Mouse (Mus musculus) retina, postnatal 1 day (tissue): ENCODE measurements around the gene Pde6g.
"Not testable (repeated sequence)": the region's sequence is repeated elsewhere in the genome, so short reads cannot be mapped to it uniquely, and the experiment has no call there.

Experiments
- DNase-seq: peaks from one replicate; pipeline ENCODE4 v3.0.0-alpha.2; 2012

Gene Pde6g

GRCm38 (mm10) chr11:120422651-120423568, 30.4 kb downstream of the Pde6g start:
- DNase-seq = no peak

GRCm38 (mm10) chr11:120418592-120418991, 34.7 kb downstream of the Pde6g start:
- DNase-seq = no peak

DNA sequence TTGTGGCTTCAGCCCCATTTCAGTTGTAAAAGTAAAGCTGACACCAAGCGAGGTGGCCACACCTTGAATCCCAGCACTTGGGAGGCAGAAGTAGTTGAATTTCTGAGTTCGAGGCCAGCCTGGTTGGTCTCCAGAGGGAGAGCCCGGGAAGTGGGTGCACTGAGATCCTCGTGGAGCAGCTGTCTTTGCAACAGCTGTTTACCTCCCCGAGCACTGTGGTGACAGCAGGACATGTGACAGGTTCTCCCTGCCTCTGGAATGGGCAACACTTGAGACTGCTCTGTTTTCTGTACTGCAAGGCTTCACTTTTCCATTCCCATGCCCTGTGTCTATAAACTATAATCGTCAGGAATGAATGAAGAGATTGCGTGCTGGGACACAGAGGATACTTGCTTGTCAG, 35.4 kb downstream of the Pde6g start:
- no peak for DNase-seq

GRCm38 (mm10) chr11:120413621-120414020, 39.7 kb downstream of the Pde6g start:
- not testable (repeated sequence) for DNase-seq

GRCm38 (mm10) chr11:120406445-120406844, 46.9 kb downstream of the Pde6g start:
- no peak for DNase-seq

DNA sequence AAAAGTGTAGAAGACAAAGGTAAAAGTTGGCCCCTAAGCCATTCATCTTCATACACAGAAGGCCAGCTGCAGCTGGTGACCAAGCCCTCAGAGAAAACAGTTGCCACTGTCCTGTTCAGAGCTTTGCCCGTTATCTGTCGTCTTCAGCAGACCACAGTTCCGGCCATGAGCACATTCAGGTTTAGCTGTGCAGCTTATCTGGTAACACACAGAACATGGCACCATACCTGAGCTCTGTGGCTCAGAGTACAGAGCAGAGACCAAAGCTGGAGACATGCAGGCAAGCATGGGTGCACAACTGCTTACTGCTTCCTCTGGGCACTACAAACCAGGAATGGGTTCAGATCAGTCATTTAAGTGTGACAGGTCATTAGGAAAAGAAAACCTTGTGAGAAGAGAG, 47.4 kb downstream of the Pde6g start:
- no peak for DNase-seq

DNA sequence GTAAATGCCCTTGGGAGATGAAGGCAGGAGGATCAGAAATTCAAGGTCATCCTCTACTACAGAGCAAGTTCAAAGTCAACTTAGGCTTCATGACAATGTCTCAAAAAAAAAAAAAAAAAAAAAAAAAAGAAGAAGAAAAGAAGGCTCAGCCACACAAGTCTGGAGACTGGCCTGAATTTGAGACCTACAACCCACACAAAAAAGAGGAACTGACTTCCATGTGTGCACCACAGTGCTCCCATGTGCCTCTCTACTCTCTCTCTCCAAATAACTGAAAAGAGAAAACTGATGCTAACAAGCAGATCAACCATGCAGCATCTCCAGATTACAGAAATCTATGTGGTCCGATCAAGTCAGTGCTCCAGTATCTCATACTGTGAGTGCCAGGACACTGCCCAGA, 48.5 kb downstream of the Pde6g start:
- DNase-seq = no peak

- DNase-seq = no peak
Observed at GRCm38 (mm10) chr11:120399319-120399718, 54.0 kb downstream of the Pde6g start.
